Mouse (Mus musculus): ENCODE data around the gene Cep55. TPM values are rescaled to one million over a fixed set of nuclear protein-coding genes. Genes with fewer than 3 reads are reported as not detected.

The Cep55 gene
- polyA plus RNA-seq, 1 experiment: 0.39 TPM

GRCm38 (mm10) chr19:38096858-38097758 is 42.3 kb downstream of the Cep55 start, which contains the start of gene Ffar4:
TSS of gene Ffar4 (plus strand) at chr19:38097071.
- no peak for DNase-seq (ENCODE audit: low read depth)

- DNase-seq (ENCODE audit: low read depth): no peak
These were observed 53.1 kb downstream of the Cep55 start for GRCm38 (mm10) chr19:38107871-38108270.

GRCm38 (mm10) chr19:38109506-38110242 is 54.9 kb downstream of the Cep55 start:
- DNase-seq (ENCODE audit: low read depth): no peak

GRCm38 (mm10) chr19:38111056-38111455 is 56.2 kb downstream of the Cep55 start:
- DNase-seq (ENCODE audit: low read depth): no peak

- DNase-seq (ENCODE audit: low read depth): no peak
These were observed 57.8 kb downstream of the Cep55 start for GRCm38 (mm10) chr19:38112575-38112974.

GRCm38 (mm10) chr19:38114834-38115491 is 60.2 kb downstream of the Cep55 start:
- no peak for DNase-seq (ENCODE audit: low read depth)

GRCm38 (mm10) chr19:38120123-38120760 is 65.4 kb downstream of the Cep55 start:
- DNase-seq (ENCODE audit: low read depth): no peak

- no peak for DNase-seq (ENCODE audit: low read depth)
These were observed 69.1 kb downstream of the Cep55 start for GRCm38 (mm10) chr19:38123921-38124320.

Other genes starting within 250 kb of the Cep55 start
- gene Myof, start 11.4 kb upstream of the Cep55 start, polyA plus RNA-seq (2012; rRNA removed): 41.2 and 51.6 TPM in 2 replicates
- 31.8 and 39.8 TPM in 2 replicates for gene Ffar4, start 42.1 kb downstream of the Cep55 start, polyA plus RNA-seq (2012; rRNA removed)
- gene Rbp4, start 70.3 kb downstream of the Cep55 start, polyA plus RNA-seq (2012; rRNA removed): 276 and 604 TPM in 2 replicates
- gene Pde6c, start 77.8 kb downstream of the Cep55 start, polyA plus RNA-seq (2012; rRNA removed): not detected in 2 replicates
- 3.7 and 5.3 TPM in 2 replicates for gene Fra10ac1, start 169.1 kb downstream of the Cep55 start, polyA plus RNA-seq (2012; rRNA removed)
- gene Lgi1, start 209.5 kb downstream of the Cep55 start, polyA plus RNA-seq (2012; rRNA removed): 0.28 and 0.35 TPM in 2 replicates

All from gonadal fat pad, adult 2 months (tissue).